Mouse (Mus musculus) mouse embryonic stem cell (cell line): ENCODE measurements at regions not wholly inside any gene's neighbourhood (a gene's known extent, or its start where the extent isn't known, plus 50 kb on each side); places are given as distances from the start of the nearest gene placed in this dataset.

Source experiments
- in situ Hi-C, 2 experiments: fragments of 300-500 bp; cut with MboI; formaldehyde crosslinking; loops; 1 replicate in 1 of 2; 3 replicates in 1 of 2; pipeline ENCODE4 v1.14.3; 2019 to 2020; ENCODE audit warnings: low sequenced_read_pairs in 2 of 2, low pct_unique_long_range_greater_than_20kb in 1 of 2, mixed read lengths in 1 of 2; ENCODE audit not compliant: unreplicated experiment in 1 of 2

GRCm38 (mm10) chr15:34775714-34776113, 418.0 kb upstream of the 9430069I07Rik start:
- in situ Hi-C loops: no loop called here

GRCm38 (mm10) chr15:34751746-34752145, 394.1 kb upstream of the 9430069I07Rik start:
- in situ Hi-C loops: no loop called here

GRCm38 (mm10) chr15:34751021-34751420, 393.3 kb upstream of the 9430069I07Rik start:
- in situ Hi-C loops: no loop called here

GRCm38 (mm10) chr15:34747111-34747510, 389.4 kb upstream of the 9430069I07Rik start:
- in situ Hi-C loops: loop anchor here (10.0 kb wide), 2 partner anchors 148 to 212 kb away; no protein-coding TSS in a partner anchor

- in situ Hi-C loops: loop anchor here (10.0 kb wide), 2 partner anchors 152 to 208 kb away; no protein-coding TSS in a partner anchor
Observed at GRCm38 (mm10) chr15:34743130-34743782, 385.6 kb upstream of the 9430069I07Rik start.

GRCm38 (mm10) chr15:34741488-34741887, 383.8 kb upstream of the 9430069I07Rik start:
- in situ Hi-C loops: loop anchor here (10.0 kb wide), 2 partner anchors 153 to 207 kb away; no protein-coding TSS in a partner anchor
